Mouse (Mus musculus): ENCODE measurements at regions not wholly inside any gene's neighbourhood (a gene's known extent, or its start where the extent isn't known, plus 50 kb on each side); places are given as distances from the start of the nearest gene placed in this dataset.

DNA sequence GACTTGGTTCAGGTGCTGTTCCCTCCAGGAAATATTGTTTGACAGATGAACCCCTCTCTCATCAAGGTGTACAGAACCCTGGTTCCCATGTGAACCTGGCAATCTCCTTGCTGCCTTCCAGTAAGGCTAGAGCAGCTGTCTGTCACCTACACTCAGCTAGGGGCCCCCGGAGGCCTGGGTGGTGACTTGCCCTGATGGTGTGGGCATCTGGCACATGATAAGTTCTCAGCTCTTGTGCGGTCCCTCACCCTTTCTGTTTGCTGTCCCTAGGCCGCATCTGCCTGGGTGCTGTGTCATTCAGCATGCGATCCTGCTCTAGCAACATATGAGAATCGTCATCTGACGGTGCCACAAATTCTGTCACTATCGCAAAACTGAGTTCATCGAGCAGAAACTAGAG, 67.7 kb upstream of the Usp24 start:
- TF ChIP-seq CHD2 (IDR thresholded peaks at IDR 0.05; ENCODE audit: low read depth, low read length) (no peak), ZC3H11A (IDR thresholded peaks at IDR 0.05; ENCODE audit: borderline replicate concordance, low read depth, low read length) (no peak), ZNF384 (IDR thresholded peaks at IDR 0.05; ENCODE audit: low read depth, low read length) (no peak)
